Mouse (Mus musculus) c-Kit-negative CD71-positive TER-119-positive erythroid progenitor cells, embryonic 14.5 days (primary cell): ENCODE data around the gene Olfr281.
A peak's percentile ranks its signal among the peaks of the same experiment; 100 is the strongest.
"Not testable (repeated sequence)": the region's sequence is repeated elsewhere in the genome, so short reads cannot be mapped to it uniquely, and the experiment has no call there.

Experiments used
- DNase-seq: peaks from one replicate; pipeline ENCODE4 v3.0.0-alpha.2; 2013; ENCODE audit warnings: low read depth, low spot score

The Olfr281 gene

GRCm38 (mm10) chr15:98452288-98452687 lies at the start of gene Olfr281:
Gene Olfr281, plus strand, starts transcription at chr15:98452588.
- no peak for DNase-seq

DNA sequence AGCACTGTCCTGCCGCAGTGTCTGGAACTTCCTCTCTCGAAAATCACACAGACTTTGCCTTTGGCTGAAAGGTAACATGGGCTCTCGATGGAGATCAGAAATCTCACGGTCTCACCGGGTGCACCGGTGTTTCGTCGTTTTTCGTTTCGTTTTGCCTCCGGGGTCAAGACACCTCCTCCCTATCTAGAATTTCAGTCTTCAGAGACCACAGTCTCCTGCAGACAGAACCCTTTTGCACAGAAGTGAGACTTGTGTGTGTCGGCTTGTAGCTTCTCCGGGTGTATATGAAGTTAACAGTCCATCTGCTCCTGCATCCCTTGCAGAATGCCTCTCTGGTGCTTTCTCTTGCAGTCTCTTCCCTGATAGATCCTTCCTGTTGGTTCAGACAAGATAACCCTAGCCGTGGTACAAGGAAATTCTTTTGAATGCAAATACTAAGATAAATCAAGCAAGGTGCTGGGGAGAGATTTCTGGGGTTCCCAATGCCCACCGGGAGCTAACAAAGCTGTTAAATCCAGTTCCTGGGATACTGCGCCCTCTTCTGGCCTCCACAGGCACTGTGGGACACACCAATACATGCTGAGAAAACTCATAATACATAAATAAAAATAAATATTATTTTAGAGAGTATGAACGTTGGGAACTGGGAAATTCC lies 43.9 kb upstream of the Olfr281 start:
- no peak for DNase-seq

GRCm38 (mm10) chr15:98409635-98410034 lies 42.8 kb upstream of the Olfr281 start:
- DNase-seq, result no peak

GRCm38 (mm10) chr15:98410249-98410648 lies 42.1 kb upstream of the Olfr281 start:
- DNase-seq, result no peak

- no peak for DNase-seq
Observed at GRCm38 (mm10) chr15:98415996-98416395, 36.4 kb upstream of the Olfr281 start.

GRCm38 (mm10) chr15:98416802-98417201 lies 35.6 kb upstream of the Olfr281 start:
- not testable (repeated sequence) for DNase-seq

DNA sequence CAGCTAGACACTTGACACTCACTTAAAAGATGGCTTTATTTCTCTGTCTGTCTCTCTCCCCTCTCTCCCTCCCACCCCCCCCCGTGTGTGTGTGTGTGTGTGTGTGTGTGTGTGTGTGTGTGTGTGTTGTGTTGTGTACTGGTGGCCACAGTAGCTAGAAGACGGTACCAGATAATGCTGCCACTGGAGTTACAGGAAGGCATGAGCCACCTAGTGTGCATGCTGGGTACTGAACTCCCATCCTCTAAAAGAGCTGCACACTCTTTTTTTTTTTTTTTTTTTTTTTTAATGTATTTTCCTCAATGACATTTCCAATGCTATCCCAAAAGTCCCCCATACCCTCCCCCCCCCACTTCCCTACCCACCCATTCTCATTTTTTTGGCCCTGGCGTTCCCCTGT lies 35.1 kb upstream of the Olfr281 start:
- DNase-seq, result not testable (repeated sequence)

- no peak for DNase-seq
Observed at GRCm38 (mm10) chr15:98418096-98418495, 34.3 kb upstream of the Olfr281 start.

GRCm38 (mm10) chr15:98420897-98421296 lies 31.5 kb upstream of the Olfr281 start:
- DNase-seq, result no peak

DNA sequence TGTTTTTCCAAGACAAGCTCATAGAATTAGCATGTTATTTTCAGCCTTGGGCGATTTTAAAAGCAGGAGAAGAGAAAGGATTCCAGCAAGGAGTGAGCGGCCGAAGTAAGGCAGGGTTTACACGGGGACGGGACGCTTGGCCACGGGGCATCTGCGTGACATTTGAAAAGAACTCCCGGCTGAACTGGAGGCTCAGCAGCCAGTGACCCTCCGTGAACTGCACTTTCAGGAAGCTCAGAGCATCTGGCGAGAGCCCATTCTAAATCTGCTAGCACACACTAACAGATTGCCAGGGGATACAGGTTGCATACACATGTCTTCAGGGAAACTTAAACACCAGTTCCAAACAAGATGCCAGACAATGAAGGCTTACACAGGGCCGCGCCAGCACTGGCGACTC lies 28.1 kb upstream of the Olfr281 start:
- DNase-seq, result no peak

DNA sequence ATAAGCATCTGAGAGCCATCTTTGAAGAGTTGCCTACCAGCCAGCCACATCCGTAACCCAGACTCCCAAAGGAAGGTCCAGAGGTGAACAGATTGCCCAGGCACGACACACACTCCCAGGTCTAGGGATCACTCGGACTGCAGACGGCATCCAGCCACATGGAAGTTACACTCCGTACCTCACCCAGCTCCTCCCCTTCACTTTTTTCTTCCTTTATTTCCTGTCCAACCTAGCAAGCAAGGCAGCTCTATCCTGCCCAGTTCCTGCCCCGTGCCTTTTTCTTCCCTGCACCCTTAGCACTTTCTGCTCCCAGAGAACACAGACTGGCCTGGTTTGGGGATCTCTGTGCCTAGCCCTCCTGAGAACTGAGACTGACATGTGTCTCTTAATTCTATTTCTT lies 27.6 kb upstream of the Olfr281 start:
- DNase-seq, result no peak

DNA sequence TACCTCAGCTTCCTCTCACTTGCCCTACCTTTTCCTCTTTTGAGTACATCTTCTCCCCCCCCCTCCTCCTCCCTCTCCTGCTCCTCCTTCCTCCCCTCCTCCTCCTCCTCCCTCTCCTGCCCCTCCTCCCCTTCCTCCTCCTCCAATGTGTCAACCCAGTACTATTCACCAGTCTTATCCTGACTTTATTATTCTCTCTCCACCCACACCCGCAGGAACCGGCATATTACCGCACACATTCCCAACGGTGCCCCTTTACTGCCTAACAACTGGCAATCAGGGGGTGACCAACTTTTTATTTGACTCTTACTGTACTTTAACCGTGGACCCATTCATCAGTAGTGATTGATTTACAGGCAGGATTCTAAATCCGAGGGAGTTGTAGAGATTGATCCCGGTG lies 27.2 kb upstream of the Olfr281 start:
- DNase-seq, result no peak

GRCm38 (mm10) chr15:98430925-98431324 lies 21.5 kb upstream of the Olfr281 start, which contains the start of gene Olfr282:
Gene Olfr282, plus strand, starts transcription at chr15:98431225.
- DNase-seq, result not testable (repeated sequence)

DNA sequence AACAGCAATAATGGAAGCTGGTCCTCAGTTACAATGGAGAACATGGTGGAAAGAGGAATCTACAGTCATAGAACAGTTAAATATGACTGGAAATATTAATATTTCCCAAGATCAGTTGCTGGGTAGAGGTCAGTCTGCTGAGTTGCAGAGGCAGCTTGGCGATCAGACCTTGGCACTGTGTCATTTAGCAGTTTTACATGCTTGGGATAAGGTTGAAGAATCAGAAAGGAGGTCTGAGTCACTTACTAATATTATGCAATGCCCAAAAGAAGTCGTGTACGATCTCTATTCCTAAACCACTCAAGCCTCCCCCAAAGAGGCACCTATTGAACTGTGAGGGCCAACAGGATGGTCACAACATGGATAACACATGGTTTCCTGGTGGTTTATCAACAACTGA lies 7.8 kb upstream of the Olfr281 start:
- DNase-seq, result no peak

- DNase-seq, result no peak
Observed at GRCm38 (mm10) chr15:98448521-98448920, 3.9 kb upstream of the Olfr281 start.

- DNase-seq, result no peak
Observed at GRCm38 (mm10) chr15:98469596-98469995, 17.2 kb downstream of the Olfr281 start, which contains the start of gene OR5BS1P. Gene OR5BS1P, plus strand, starts transcription at chr15:98469896.

GRCm38 (mm10) chr15:98471539-98471938 lies 19.2 kb downstream of the Olfr281 start:
- DNase-seq, result no peak

- DNase-seq, result no peak
Observed at GRCm38 (mm10) chr15:98474958-98475357, 22.6 kb downstream of the Olfr281 start.

GRCm38 (mm10) chr15:98475382-98475781 lies 23.0 kb downstream of the Olfr281 start:
- DNase-seq, result peak; percentile 13

DNA sequence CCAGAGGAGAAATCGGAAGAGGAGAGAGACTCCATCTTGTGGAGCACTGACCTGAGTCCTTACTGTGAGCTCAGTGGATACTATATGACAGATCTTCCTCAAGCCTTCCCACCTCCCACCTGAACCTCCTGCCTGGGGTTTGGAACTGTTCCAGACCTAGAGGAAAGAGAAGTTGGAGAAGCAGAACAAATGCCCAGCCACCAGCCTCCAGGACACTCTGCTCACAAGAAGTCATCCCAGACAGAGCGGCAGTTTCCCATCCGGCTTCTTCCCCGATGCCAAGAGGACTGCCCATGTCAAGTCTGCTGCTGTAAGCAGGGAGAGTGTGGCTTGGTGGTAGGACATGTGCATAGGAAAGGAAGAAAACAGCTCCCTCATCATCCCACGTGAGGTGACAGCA lies 23.9 kb downstream of the Olfr281 start:
- DNase-seq, result no peak

DNA sequence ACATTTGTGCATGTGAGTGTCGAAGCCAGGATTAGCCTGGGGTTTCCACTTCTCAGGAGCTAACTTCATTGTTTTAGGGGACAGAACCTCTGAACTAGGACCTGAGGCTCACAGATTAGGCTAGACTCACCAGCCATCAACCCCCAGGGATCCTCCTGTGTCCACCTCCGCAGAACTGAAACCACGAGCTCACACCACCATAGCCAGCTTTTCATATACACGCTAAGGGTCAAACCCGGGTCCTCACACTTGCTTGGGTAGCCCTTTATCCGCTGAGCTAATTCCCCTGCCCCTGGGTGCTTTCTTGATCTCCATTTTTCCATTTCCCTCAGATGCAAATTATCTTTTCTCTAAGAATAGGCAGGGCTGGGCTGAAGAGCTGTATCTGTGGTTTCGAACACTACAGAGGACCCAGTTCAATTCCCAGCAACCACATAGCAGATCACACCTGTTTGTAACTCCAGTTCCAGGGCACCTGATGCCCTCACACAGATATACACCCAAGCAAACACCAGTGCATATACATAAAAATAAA lies 27.2 kb downstream of the Olfr281 start:
- DNase-seq, result no peak

DNA sequence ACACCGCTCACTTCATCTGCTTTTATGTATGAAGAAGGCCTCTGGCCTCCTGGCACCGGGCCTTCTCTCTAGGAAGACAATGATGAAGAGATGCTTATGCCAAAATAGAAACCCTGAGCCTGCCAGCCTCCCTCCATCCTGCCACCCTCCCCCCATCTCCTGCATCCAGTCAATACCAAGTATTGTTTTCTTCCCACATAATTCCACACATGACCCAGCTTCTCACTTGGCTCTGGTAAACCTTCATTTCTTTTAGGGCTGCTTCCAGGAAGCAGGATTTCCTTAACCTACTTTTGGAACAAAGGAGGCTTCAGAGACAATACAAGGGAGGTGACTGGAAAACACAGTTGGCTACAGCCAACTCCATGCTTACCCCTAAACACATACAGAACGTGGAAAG lies 30.3 kb downstream of the Olfr281 start, which contains the start of gene Lalba:
TSS of gene Lalba (minus strand) at position 21 of the 400 bp plus-strand sequence.
- DNase-seq, result no peak
